ENCODE assay signal across 11 mouse cellular contexts in genomic region chr13:25186436-25187325, GRCm38 (mm10).
DNase-seq lines count a peak whose midpoint lies in the region; ATAC-seq and TF ChIP-seq lines count a peak whose summit lies in the region.
"Had no signal": no experiment of that assay in that cellular context is flagged by ENCODE, and none has a peak within 500 bp of the region (broad histone marks: within the 10 kb centered on the region; RNA-seq: fewer than 3 reads in every experiment).

No protein-coding gene starts in this region.

- 29% methylated on average over 7 of the region's 7 CpGs for WGBS in intestine, embryonic 14.5 days
- WGBS in intestine, postnatal 0 days: 44% methylated on average over 7 of the region's 7 CpGs
- 16% methylated on average over 7 of the region's 7 CpGs for WGBS in embryonic facial prominence, embryonic 14.5 days
- WGBS in neural tube, embryonic 15.5 days: 18% methylated on average over 7 of the region's 7 CpGs

- H3K9ac ChIP-seq in intestine, embryonic 14.5 days (ENCODE audit: low read length): no peak overlapping the region
- H3K9ac ChIP-seq in intestine, postnatal 0 days (ENCODE audit: low read depth, low read length): no peak overlapping the region
- no peak overlapping the region for H3K9ac ChIP-seq in embryonic facial prominence, embryonic 14.5 days (ENCODE audit: low read depth, low read length)
- 0 out of 2 replicates have a peak overlapping the region, but pooled peaks have one; percentile 11 for H3K9ac ChIP-seq in neural tube, embryonic 15.5 days (replicated peaks)

- H3K36me3 ChIP-seq in intestine, embryonic 14.5 days (ENCODE audit: control insufficient read depth, insufficient read depth, low read length): no peaks in the 10 kb centered on the region
- no peaks in the 10 kb centered on the region for H3K36me3 ChIP-seq in intestine, postnatal 0 days (ENCODE audit: control insufficient read depth, insufficient read depth)
- no peaks in the 10 kb centered on the region for H3K36me3 ChIP-seq in embryonic facial prominence, embryonic 14.5 days (ENCODE audit: control insufficient read depth, insufficient read depth, low read length)
- H3K36me3 ChIP-seq in neural tube, embryonic 15.5 days: no peaks in the 10 kb centered on the region

- no peaks in the 10 kb centered on the region for H3K27me3 ChIP-seq in intestine, embryonic 14.5 days (replicated peaks; ENCODE audit: control insufficient read depth, insufficient read depth, low read length)
- no peaks in the 10 kb centered on the region for H3K27me3 ChIP-seq in intestine, postnatal 0 days (replicated peaks; ENCODE audit: control insufficient read depth, insufficient read depth, low read length)
- H3K27me3 ChIP-seq in embryonic facial prominence, embryonic 14.5 days (replicated peaks; ENCODE audit: control insufficient read depth, insufficient read depth, low read length): no peaks in the 10 kb centered on the region
- H3K27me3 ChIP-seq in neural tube, embryonic 15.5 days (replicated peaks): no peaks in the 10 kb centered on the region

- no peak for ATAC-seq in intestine, embryonic 14.5 days (replicated peaks; ENCODE audit: low FRiP score, low TSS enrichment, low read depth)
- no peak for ATAC-seq in intestine, postnatal 0 days
- ATAC-seq in embryonic facial prominence, embryonic 14.5 days (ENCODE audit: low read depth): peak; percentile 68
- peak; percentile 29; the same call in 1 of the 2 replicates for ATAC-seq in neural tube, embryonic 15.5 days (ENCODE audit: low FRiP score)

- peak overlapping the region; percentile 25 for H3K4me2 ChIP-seq in intestine, embryonic 14.5 days (ENCODE audit: low read length)
- H3K4me2 ChIP-seq in intestine, postnatal 0 days (replicated peaks; ENCODE audit: low read depth): no peak overlapping the region
- H3K4me2 ChIP-seq in embryonic facial prominence, embryonic 14.5 days (ENCODE audit: low read depth, low read length): peak overlapping the region; percentile 40
- peak overlapping the region; percentile 46 for H3K4me2 ChIP-seq in neural tube, embryonic 15.5 days

- no peak for DNase-seq in intestine, embryonic 14.5 days (ENCODE audit: low spot score)
- DNase-seq in embryonic facial prominence, embryonic 14.5 days (ENCODE audit: low spot score): peak; percentile 81
- DNase-seq in layer of hippocampus, postnatal 14 days (ENCODE audit: low spot score in 2 of 2): peak; percentile 17 to 30
- DNase-seq in kidney, postnatal 4 days: no peak
- DNase-seq in gastrocnemius, postnatal 10 days: no peak
- DNase-seq in right cerebral cortex, adult 18-20 months: no peak

- H3K4me1 ChIP-seq in intestine, embryonic 14.5 days (replicated peaks; ENCODE audit: control insufficient read depth, insufficient read depth, low read length): 0 out of 2 replicates have a peak, but pooled peaks cover 3% of the 10 kb centered on the region
- no peaks in the 10 kb centered on the region for H3K4me1 ChIP-seq in intestine, postnatal 0 days (replicated peaks; ENCODE audit: control insufficient read depth, insufficient read depth, low read length)
- peaks cover 15% of the 10 kb centered on the region for H3K4me1 ChIP-seq in embryonic facial prominence, embryonic 14.5 days (ENCODE audit: control insufficient read depth, insufficient read depth, low read length)
- H3K4me1 ChIP-seq in neural tube, embryonic 15.5 days: peaks cover 12% of the 10 kb centered on the region

- no peak for TF ChIP-seq CTCF in intestine, postnatal 0 days (IDR thresholded peaks at IDR 0.05; ENCODE audit: low read depth)

- no peaks in the 10 kb centered on the region for H3K9me3 ChIP-seq in intestine, embryonic 14.5 days (ENCODE audit: control insufficient read depth, low read length)
- H3K9me3 ChIP-seq in intestine, postnatal 0 days (ENCODE audit: control insufficient read depth): no peaks in the 10 kb centered on the region
- H3K9me3 ChIP-seq in embryonic facial prominence, embryonic 14.5 days (ENCODE audit: control insufficient read depth, low read length): no peaks in the 10 kb centered on the region
- no peaks in the 10 kb centered on the region for H3K9me3 ChIP-seq in neural tube, embryonic 15.5 days (replicated peaks)

- no peak overlapping the region for H3K27ac ChIP-seq in intestine, embryonic 14.5 days (ENCODE audit: low read depth)
- no peak overlapping the region for H3K27ac ChIP-seq in intestine, postnatal 0 days (ENCODE audit: low read depth, low read length)
- no peak overlapping the region for H3K27ac ChIP-seq in embryonic facial prominence, embryonic 14.5 days (replicated peaks; ENCODE audit: low read depth, low read length)
- H3K27ac ChIP-seq in neural tube, embryonic 15.5 days (replicated peaks): no peak overlapping the region
- H3K27ac ChIP-seq: left cerebral cortex, adult 2 months had no signal

- H3K4me3 ChIP-seq in intestine, embryonic 14.5 days (ENCODE audit: low read depth, low read length): no peak overlapping the region
- no peak overlapping the region for H3K4me3 ChIP-seq in intestine, postnatal 0 days (ENCODE audit: low read depth, low read length)
- 0 out of 2 replicates have a peak overlapping the region, but pooled peaks have one; percentile 2 for H3K4me3 ChIP-seq in embryonic facial prominence, embryonic 14.5 days (ENCODE audit: low read depth, low read length)
- peak overlapping the region; percentile 14; the same call in 1 of the 2 replicates for H3K4me3 ChIP-seq in neural tube, embryonic 15.5 days (replicated peaks)
- H3K4me3 ChIP-seq: erythroblast, embryonic 14.5 days; myocyte had no signal

Comparison
In these comparisons a context has a peak if more than half of its experiments do, and no peak if none do; other contexts are left out.
1. ATAC-seq: peak in embryonic facial prominence, embryonic 14.5 days (single experiment) and neural tube, embryonic 15.5 days (single experiment); none in intestine, embryonic 14.5 days (single experiment) and intestine, postnatal 0 days (single experiment).
2. DNase-seq: peak in embryonic facial prominence, embryonic 14.5 days (single experiment) and layer of hippocampus, postnatal 14 days (2 of 2); none in intestine, embryonic 14.5 days (single experiment), kidney, postnatal 4 days (0 of 2), gastrocnemius, postnatal 10 days (single experiment) and right cerebral cortex, adult 18-20 months (single experiment).
3. H3K4me3 ChIP-seq: peak in embryonic facial prominence, embryonic 14.5 days (single experiment) and neural tube, embryonic 15.5 days (single experiment); none in intestine, embryonic 14.5 days (single experiment) and intestine, postnatal 0 days (single experiment).